Mouse (Mus musculus) liver, embryonic 14.5 days (tissue): ENCODE results near the gene Ralgps1.

ENCODE experiments used
- CTCF ChIP-seq: IDR thresholded peaks from 2 replicates; pipeline ENCODE4 v1.5.1; 2016; ENCODE audit warnings: antibody characterized with exemption, low read depth, control low read depth
- EP300 ChIP-seq: IDR thresholded peaks from 2 replicates; pipeline ENCODE4 v1.6.1; 2016; ENCODE audit warnings: antibody characterized with exemption, low read depth

GRCm38 (mm10) chr2:33173686-33174085, 197.6 kb downstream of the Ralgps1 start:
- no peak for TF ChIP-seq EP300
- TF ChIP-seq CTCF = no peak
